Mouse (Mus musculus) forebrain, embryonic 15.5 days (tissue): Measurements from ENCODE around the gene Sh3pxd2a. TPM values are rescaled to one million over a fixed set of nuclear protein-coding genes. Genes with fewer than 3 reads are reported as not detected.

Experiments used
- ATAC-seq: fragments of 200-750 bp; cut with Nextera tagmentation; replicated peaks from 2 replicates; pipeline ENCODE4 v1.8.0; 2017; ENCODE audit warnings: mild to moderate bottlenecking, moderate TSS enrichment, moderate library complexity
- H3K27ac ChIP-seq: fragments of 300-500 bp; sonication (generic); replicated peaks from 2 replicates; pipeline ENCODE4 v1.5.1; 2015; ENCODE audit warnings: mild to moderate bottlenecking, inconsistent platforms
- H3K27me3 ChIP-seq: fragments of 300-500 bp; sonication (generic); 2 replicates; pipeline ENCODE4 v1.6.1; 2015; ENCODE audit warnings: inconsistent platforms
- H3K36me3 ChIP-seq: fragments of 300-500 bp; sonication (generic); 2 replicates; pipeline ENCODE4 v1.6.1; 2015; ENCODE audit warnings: mild to moderate bottlenecking, inconsistent platforms
- H3K4me1 ChIP-seq: fragments of 300-500 bp; sonication (generic); 2 replicates; pipeline ENCODE4 v1.6.1; 2015; ENCODE audit warnings: inconsistent platforms
- H3K4me2 ChIP-seq: fragments of 300-500 bp; sonication (generic); replicated peaks from 2 replicates; pipeline ENCODE4 v1.6.1; 2015; ENCODE audit warnings: mild to moderate bottlenecking, inconsistent platforms
- H3K4me3 ChIP-seq: fragments of 300-500 bp; sonication (generic); 2 replicates; pipeline ENCODE4 v1.5.1; 2015; ENCODE audit warnings: mild to moderate bottlenecking, inconsistent platforms
- H3K9ac ChIP-seq: fragments of 300-500 bp; sonication (generic); replicated peaks from 2 replicates; pipeline ENCODE4 v1.6.1; 2015; ENCODE audit warnings: mild to moderate bottlenecking, inconsistent platforms
- H3K9me3 ChIP-seq: fragments of 300-500 bp; sonication (generic); 2 replicates; pipeline ENCODE4 v1.6.1; 2016; ENCODE audit warnings: inconsistent platforms
- WGBS: fragments of 180-500 bp; shearing (Covaris S2); methylation state at CpG from one replicate; pipeline ENCODE4 v1.1.7; 2015; ENCODE audit warnings: mixed read lengths; 5-methylcytosine and 5-hydroxymethylcytosine counted together
- polyA plus RNA-seq: library from polyadenylated mRNA; unstranded; fragments of >200 nt; fragmentation: Nextera tagmentation; extraction: Ambion mirVana; gene quantifications from 2 replicates; pipeline ENCODE4 v1.2.1, GENCODE M21; 2015

The Sh3pxd2a gene
- polyA plus RNA-seq, 1 experiment from 2014 or later = 2.0 TPM

GRCm38 (mm10) chr19:47441541-47442293, 22.5 kb downstream of the Sh3pxd2a start:
- no peaks in the 10 kb centered on the region for H3K27me3 ChIP-seq
- no peak overlapping the region for H3K9ac ChIP-seq
- peaks cover 27% of the 10 kb centered on the region for H3K4me1 ChIP-seq
- 94% methylated on average over 17 of the region's 17 CpGs for WGBS
- no peak overlapping the region for H3K27ac ChIP-seq
- no peak for ATAC-seq
- H3K9me3 ChIP-seq = no peaks in the 10 kb centered on the region
- H3K4me3 ChIP-seq = no peak overlapping the region
- no peak overlapping the region for H3K4me2 ChIP-seq
- no peaks in the 10 kb centered on the region for H3K36me3 ChIP-seq

GRCm38 (mm10) chr19:47440967-47441366, 23.2 kb downstream of the Sh3pxd2a start:
- no peak overlapping the region for H3K4me2 ChIP-seq
- no peak overlapping the region for H3K4me3 ChIP-seq
- peaks cover 20% of the 10 kb centered on the region for H3K4me1 ChIP-seq
- no peak overlapping the region for H3K27ac ChIP-seq
- H3K27me3 ChIP-seq = no peaks in the 10 kb centered on the region
- no peaks in the 10 kb centered on the region for H3K9me3 ChIP-seq
- no peaks in the 10 kb centered on the region for H3K36me3 ChIP-seq
- no peak for ATAC-seq
- H3K9ac ChIP-seq = no peak overlapping the region
- WGBS = 91% methylated on average over 4 of the region's 4 CpGs

- Histone ChIP-seq H3K27me3 (no peaks in the 10 kb centered on the region), H3K9me3 (no peaks in the 10 kb centered on the region), H3K27ac (no peak overlapping the region), H3K4me1 (peaks cover 14% of the 10 kb centered on the region), H3K36me3 (no peaks in the 10 kb centered on the region), H3K9ac (no peak overlapping the region), H3K4me3 (no peak overlapping the region), H3K4me2 (no peak overlapping the region)
- ATAC-seq = no peak
- WGBS = 94% methylated on average over 7 of the region's 7 CpGs
Observed at GRCm38 (mm10) chr19:47440435-47440803, 23.8 kb downstream of the Sh3pxd2a start.

GRCm38 (mm10) chr19:47439726-47440434, 24.3 kb downstream of the Sh3pxd2a start:
- Histone ChIP-seq H3K9me3 (no peaks in the 10 kb centered on the region), H3K27me3 (no peaks in the 10 kb centered on the region), H3K4me1 (peaks cover 12% of the 10 kb centered on the region), H3K4me2 (no peak overlapping the region), H3K9ac (no peak overlapping the region), H3K27ac (no peak overlapping the region), H3K36me3 (no peaks in the 10 kb centered on the region), H3K4me3 (no peak overlapping the region)
- no peak for ATAC-seq
- 88% methylated on average over 9 of the region's 9 CpGs for WGBS

GRCm38 (mm10) chr19:47438445-47438844, 25.8 kb downstream of the Sh3pxd2a start:
- ATAC-seq = peak; percentile 60
- Histone ChIP-seq H3K27me3 (no peaks in the 10 kb centered on the region), H3K4me2 (no peak overlapping the region), H3K9me3 (no peaks in the 10 kb centered on the region), H3K27ac (no peak overlapping the region), H3K4me3 (no peak overlapping the region), H3K36me3 (no peaks in the 10 kb centered on the region), H3K4me1 (peaks cover 12% of the 10 kb centered on the region), H3K9ac (no peak overlapping the region)
- WGBS = 35% methylated on average over 5 of the region's 5 CpGs

- Histone ChIP-seq H3K4me2 (no peak overlapping the region), H3K27ac (no peak overlapping the region), H3K4me3 (no peak overlapping the region), H3K36me3 (no peaks in the 10 kb centered on the region), H3K4me1 (peaks cover 16% of the 10 kb centered on the region), H3K9ac (no peak overlapping the region), H3K27me3 (no peaks in the 10 kb centered on the region), H3K9me3 (no peaks in the 10 kb centered on the region)
- 94% methylated on average over 4 of the region's 4 CpGs for WGBS
- ATAC-seq = no peak
Observed at GRCm38 (mm10) chr19:47437040-47437439, 27.2 kb downstream of the Sh3pxd2a start.

- Histone ChIP-seq H3K4me1 (peaks cover 16% of the 10 kb centered on the region), H3K4me3 (no peak overlapping the region), H3K9me3 (no peaks in the 10 kb centered on the region), H3K4me2 (no peak overlapping the region), H3K27ac (no peak overlapping the region), H3K9ac (no peak overlapping the region), H3K27me3 (no peaks in the 10 kb centered on the region), H3K36me3 (no peaks in the 10 kb centered on the region)
- ATAC-seq = no peak
- 90% methylated on average over 8 of the region's 8 CpGs for WGBS
Observed at GRCm38 (mm10) chr19:47436236-47436635, 28.0 kb downstream of the Sh3pxd2a start.

- H3K27me3 ChIP-seq = no peaks in the 10 kb centered on the region
- no peak overlapping the region for H3K4me2 ChIP-seq
- no peak overlapping the region for H3K4me3 ChIP-seq
- no peaks in the 10 kb centered on the region for H3K9me3 ChIP-seq
- peaks cover 16% of the 10 kb centered on the region for H3K4me1 ChIP-seq
- H3K36me3 ChIP-seq = no peaks in the 10 kb centered on the region
- WGBS = 94% methylated on average over 14 of the region's 14 CpGs
- no peak overlapping the region for H3K9ac ChIP-seq
- H3K27ac ChIP-seq = no peak overlapping the region
- no peak for ATAC-seq
Observed at GRCm38 (mm10) chr19:47434655-47435054, 29.5 kb downstream of the Sh3pxd2a start.

GRCm38 (mm10) chr19:47432339-47432738, 31.9 kb downstream of the Sh3pxd2a start:
- H3K4me3 ChIP-seq = no peak overlapping the region
- no peak overlapping the region for H3K4me2 ChIP-seq
- H3K27ac ChIP-seq = no peak overlapping the region
- ATAC-seq = no peak; the same call in 1 of the 2 replicates
- no peaks in the 10 kb centered on the region for H3K27me3 ChIP-seq
- peaks cover 8% of the 10 kb centered on the region; the same call in 1 of the 2 replicates for H3K4me1 ChIP-seq
- no peak overlapping the region; the same call in 1 of the 2 replicates for H3K9ac ChIP-seq
- no peaks in the 10 kb centered on the region for H3K9me3 ChIP-seq
- H3K36me3 ChIP-seq = no peaks in the 10 kb centered on the region
- 50% methylated on average over 10 of the region's 10 CpGs for WGBS

GRCm38 (mm10) chr19:47431189-47431931, 32.8 kb downstream of the Sh3pxd2a start:
- WGBS = 55% methylated on average over 11 of the region's 11 CpGs

GRCm38 (mm10) chr19:47430160-47430559, 34.0 kb downstream of the Sh3pxd2a start:
- Histone ChIP-seq H3K9me3 (no peaks in the 10 kb centered on the region), H3K9ac (no peak overlapping the region), H3K4me1 (peaks cover 8% of the 10 kb centered on the region; the same call in 1 of the 2 replicates), H3K4me3 (no peak overlapping the region), H3K27ac (no peak overlapping the region), H3K27me3 (no peaks in the 10 kb centered on the region), H3K36me3 (no peaks in the 10 kb centered on the region), H3K4me2 (no peak overlapping the region)
- ATAC-seq = no peak
- WGBS = 94% methylated on average over 2 of the region's 2 CpGs

More at GRCm38 (mm10) chr19:47431189-47431931, 32.8 kb downstream of the Sh3pxd2a start:
- Histone ChIP-seq H3K27me3 (no peaks in the 10 kb centered on the region), H3K4me1 (peaks cover 8% of the 10 kb centered on the region; the same call in 1 of the 2 replicates), H3K4me3 (no peak overlapping the region), H3K36me3 (no peaks in the 10 kb centered on the region), H3K9ac (no peak overlapping the region), H3K27ac (no peak overlapping the region), H3K4me2 (no peak overlapping the region), H3K9me3 (no peaks in the 10 kb centered on the region)
- ATAC-seq = no peak

GRCm38 (mm10) chr19:47429245-47429644, 35.0 kb downstream of the Sh3pxd2a start:
- WGBS = 64% methylated on average over 3 of the region's 3 CpGs
- ATAC-seq = no peak

More at GRCm38 (mm10) chr19:47429245-47429644, 35.0 kb downstream of the Sh3pxd2a start:
- Histone ChIP-seq H3K27ac (no peak overlapping the region), H3K36me3 (no peaks in the 10 kb centered on the region), H3K9me3 (no peaks in the 10 kb centered on the region), H3K27me3 (no peaks in the 10 kb centered on the region), H3K4me3 (no peak overlapping the region), H3K4me1 (peaks cover 8% of the 10 kb centered on the region; the same call in 1 of the 2 replicates), H3K9ac (no peak overlapping the region), H3K4me2 (no peak overlapping the region)
